Mouse (Mus musculus) layer of hippocampus, adult 8-10 months (tissue): ENCODE measurements around the gene Gas2l1. TPM values are rescaled to one million over a fixed set of nuclear protein-coding genes. Genes with fewer than 3 reads are reported as not detected.

ENCODE experiments used
- DNase-seq, 2 experiments: peaks; one replicate each; pipeline ENCODE4 v3.0.0; 2022; ENCODE audit warnings: low spot score in 2 of 2
- total RNA-seq, 4 experiments: library from RNA; stranded (reverse); gene quantifications; 2 replicates each; pipeline ENCODE4 v1.2.4; 2022

Gas2l1 gene
- total RNA-seq, 4 experiments from 2014 or later, result 81.4 to 91.4 (median 86.0) TPM

DNA sequence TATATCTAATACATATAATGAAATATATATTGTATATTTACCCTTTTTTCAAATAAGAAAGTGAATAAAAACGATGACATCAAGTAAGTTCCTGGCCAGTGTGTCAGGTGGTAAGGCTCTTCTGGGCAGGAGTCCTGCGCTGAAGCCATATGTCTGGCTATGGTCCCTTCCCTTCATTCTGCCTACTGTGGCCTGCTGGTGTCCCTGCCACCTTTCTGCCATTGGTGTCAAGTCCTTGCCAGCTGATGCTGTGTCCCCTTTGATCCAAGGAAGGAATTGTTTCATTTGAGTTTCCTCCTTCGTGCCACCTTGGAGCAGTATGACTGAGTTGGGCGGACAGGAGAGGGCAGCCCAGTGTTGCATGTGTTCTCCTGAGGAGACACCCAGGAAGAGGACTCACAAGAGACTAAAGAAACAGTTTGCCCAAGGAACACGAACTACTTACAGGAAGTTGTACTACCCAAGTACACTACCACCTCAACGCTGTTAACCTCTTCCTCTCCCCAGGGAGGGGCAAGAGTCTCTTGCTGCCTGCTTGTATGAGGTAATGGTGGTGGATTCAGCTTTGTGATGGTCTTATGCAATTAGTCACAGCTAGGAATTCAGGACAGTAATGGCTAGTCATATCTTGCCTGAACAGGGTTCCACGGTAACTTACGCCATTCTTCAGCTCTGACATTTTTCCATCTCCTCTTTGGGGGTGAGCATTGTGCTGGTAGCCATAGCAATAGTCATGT lies 22.3 kb downstream of the Gas2l1 start:
- DNase-seq, result no peak

DNA sequence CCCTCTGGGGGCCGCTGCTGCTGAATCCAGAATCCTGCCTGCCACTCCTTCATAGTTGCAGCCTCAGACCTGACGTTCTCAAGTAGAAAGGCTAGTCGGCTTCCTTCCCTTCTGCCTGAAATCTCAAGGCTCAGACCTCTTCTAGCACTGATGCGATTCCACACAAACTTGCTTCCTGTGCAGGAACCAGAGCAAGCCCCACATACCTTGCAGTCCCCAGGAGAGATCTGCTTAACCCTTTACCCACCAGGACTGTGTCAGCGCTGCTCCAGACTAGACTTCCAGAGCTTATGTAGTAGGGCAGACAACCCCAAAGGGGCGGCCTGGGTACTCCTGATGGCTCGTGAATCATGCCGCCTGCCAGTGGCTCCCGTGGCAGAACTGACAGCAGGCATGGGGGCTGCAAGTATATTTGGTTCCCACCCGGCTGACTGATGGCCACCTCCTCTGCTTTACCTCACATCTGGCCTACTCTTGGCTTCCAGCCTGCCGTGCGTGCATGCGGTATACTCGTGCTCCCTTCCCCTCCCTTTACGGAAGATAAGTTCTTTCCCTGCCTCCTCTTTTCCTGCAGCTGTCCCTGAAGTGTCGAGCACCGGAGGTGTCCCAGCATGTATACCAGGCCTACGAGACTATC lies 23.9 kb downstream of the Gas2l1 start:
- DNase-seq, result peak; percentile 75 to 77

DNA sequence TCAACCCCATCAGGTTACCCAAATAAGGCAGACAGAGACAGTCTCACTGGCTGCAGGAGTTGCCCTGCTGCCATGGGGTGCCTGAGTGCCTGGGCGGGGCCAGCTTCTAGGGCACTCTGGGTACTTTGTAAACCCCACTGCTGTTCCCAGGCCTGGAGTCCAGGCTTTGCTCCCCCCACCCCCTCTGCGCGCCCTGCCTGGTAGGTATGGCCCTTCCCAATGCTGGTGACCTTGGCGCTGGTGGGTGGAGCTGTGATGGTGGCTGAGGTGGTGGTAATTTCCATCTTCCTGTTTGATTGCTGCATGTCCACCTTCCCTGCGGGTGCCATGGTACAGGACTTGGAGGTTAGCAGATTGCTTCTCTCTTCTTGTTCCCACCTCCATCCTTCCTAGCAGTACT lies 24.5 kb downstream of the Gas2l1 start:
- DNase-seq, result no peak

DNA sequence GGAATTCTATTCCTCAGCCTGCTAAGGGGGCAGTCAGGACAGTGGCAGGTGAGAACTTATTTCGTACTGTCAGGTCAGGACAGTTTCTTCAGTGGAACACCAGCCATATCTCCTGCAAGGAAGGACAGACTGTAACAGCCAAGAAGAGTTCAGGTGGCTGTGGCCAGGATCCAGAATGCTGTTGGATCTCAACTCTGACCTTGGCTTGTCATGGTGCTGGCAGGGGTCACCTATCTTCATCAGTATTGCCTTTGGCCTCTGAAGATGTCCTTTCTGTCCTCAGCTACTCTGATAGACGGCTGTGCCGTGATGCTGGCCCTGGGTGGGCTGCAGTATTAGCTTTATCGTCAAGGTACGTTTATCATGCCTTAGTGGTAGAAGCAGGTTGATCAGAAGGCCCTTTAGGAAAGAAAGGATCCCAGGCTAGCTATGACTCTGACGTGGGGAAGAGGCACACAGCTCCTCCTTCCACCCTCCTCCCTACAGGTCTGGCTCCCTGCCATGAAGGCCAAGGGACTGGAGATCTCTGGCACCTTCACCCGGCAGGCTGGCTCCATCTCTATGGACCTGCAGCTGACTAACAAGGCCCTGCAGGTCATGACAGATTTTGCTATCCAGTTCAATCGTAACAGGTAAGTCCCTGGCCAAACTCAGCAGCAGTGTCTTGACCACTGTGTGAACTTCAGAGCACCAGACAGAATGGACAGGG lies 27.8 kb downstream of the Gas2l1 start:
- no peak for DNase-seq

DNA sequence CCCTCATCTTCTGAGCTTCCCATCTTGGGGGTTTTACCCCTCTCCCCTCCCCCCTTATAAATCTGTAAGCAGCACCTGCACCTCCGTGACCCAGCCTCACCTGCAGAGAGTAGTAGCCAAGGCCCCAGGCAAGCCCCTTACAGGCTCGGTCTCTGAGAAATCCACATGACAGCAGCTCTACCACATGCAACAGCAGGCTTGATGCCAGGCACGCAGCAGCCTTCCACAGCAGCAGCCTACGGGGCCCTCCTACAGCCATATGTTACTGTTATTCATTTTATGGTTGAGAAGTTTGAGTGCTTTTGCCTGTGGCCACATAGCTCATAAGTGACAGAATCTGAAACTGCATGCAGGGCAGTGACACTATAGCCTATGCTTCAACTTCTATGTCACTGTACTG lies 29.7 kb downstream of the Gas2l1 start:
- peak; percentile 81 to 83 for DNase-seq

DNA sequence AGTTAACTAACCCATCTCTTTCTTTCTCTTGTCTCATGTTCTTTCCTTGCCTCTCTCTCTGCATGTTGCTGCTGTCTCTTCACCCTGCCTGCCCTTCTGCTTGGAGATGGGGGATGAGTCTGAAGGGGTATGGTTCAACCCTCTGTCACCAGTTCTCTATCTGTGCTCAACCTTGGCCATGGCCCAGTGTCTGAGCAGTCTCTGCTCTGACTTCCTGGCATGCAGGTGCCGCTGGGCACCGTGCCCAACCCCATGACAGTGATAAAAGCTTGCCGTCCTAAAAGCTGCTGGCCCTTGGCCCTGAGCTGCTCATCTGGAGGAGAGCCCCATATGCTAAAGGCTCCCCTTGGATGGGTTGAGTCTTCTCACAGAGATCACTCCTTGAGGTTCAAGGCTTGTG lies 32.0 kb downstream of the Gas2l1 start:
- no peak for DNase-seq

DNA sequence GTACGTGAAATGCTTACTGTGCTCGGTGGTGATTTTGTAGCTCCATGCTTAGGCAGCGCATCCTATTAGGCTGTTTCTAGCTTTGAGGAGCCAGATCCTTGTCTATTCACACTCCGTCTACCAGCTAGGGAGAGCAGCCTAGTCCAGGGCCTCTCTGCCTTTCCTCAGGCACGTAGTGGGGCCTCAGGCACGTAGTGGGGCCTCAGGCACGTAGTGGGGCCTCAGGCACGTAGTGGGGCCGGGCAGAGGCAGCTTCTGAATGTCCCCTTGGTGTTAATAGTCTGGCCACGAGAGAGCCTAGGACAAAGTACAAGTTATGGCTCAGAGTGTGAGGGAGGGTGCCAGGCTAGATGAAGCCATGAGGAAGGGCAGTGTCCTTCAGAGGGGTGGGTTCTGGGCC lies 32.4 kb downstream of the Gas2l1 start:
- DNase-seq, result no peak

DNA sequence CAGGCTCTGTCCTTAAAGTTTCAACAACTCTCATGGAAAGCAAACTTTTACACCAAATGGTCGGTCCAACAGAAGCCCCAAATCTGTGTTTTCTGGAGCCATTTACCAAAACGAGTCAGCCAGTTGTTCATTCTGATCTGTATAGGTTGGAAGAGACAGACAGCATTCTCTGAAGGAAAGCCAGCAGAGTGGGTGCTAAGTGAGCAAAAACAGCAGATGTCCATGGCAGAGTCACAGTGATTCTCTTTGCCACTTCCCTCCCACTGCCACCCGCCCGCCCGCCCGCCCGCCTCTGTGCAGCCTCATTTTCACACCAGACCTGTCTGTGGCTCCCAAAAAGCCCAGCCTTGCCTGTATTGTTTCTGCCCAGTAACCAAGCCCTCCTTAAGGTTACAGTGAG lies 36.9 kb downstream of the Gas2l1 start:
- peak; percentile 69 to 72 for DNase-seq

GRCm38 (mm10) chr11:5025108-5025507 lies 40.0 kb downstream of the Gas2l1 start:
- no peak for DNase-seq

- DNase-seq, result no peak
These were observed 47.6 kb downstream of the Gas2l1 start for GRCm38 (mm10) chr11:5017506-5017905.

DNA sequence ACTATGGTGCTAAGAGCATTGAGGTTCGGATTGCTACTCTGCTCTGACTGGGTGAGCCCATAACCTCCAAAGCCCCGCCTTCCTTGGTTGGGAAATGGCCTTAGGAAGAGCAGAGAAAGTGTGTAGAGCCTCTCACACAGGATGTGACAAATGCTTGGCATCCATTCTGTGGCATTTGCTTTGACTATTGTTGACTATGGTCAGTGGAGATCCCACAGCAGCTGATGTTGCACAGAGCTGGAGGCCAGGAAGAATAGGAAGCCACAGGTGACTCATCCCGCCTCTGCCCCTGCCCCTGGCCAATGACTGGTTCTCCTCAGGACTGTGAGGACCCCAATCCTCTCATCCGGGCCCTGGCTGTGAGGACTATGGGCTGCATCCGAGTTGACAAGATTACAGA lies 48.8 kb downstream of the Gas2l1 start:
- DNase-seq, result no peak

- peak; percentile 76 to 81 for DNase-seq
These were observed 49.4 kb downstream of the Gas2l1 start for GRCm38 (mm10) chr11:5015720-5016119.

DNA sequence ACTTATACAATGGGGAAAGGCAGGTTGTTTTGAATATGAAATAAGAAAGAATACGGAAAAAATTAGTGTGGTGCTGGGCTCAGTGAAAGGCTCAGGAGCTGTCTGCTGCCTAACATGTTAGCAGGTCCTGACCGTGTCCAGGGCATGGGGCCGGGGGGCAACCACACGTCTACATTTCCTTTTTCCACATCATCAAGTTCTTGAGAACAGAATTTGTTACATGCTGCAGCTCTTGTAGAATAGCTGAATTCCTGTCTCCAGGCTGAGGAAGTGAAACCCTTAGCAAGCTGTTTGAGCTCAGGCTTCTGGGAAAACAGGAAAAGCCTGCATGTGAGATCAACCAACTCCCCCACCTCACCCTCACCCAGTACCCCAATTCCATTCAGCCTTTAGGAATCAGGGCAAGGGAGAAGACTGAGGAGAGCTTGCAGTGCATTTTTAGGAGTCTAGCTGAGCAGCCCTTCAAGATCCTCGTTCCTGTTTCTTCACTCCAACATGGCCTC lies 52.9 kb downstream of the Gas2l1 start:
- no peak for DNase-seq

DNA sequence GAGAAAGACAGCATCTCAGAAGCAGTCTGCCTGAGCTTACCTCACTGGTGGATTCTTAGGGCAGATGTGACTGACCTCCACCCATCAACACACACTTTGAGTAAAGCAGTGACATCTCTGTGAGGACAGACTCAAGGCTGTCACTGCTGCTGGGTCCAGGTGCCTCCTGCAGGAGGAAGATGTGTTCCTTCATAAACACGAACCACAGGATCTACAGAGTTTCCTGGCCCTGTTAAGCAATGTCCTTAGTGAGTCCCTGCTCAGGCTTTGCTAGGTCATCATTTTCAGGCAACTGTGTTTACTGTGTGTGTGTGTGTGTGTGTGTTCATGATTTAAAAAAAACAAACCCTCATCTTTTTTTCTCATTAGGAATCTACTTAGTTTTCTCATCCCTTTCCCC lies 53.6 kb downstream of the Gas2l1 start:
- DNase-seq, result no peak

DNA sequence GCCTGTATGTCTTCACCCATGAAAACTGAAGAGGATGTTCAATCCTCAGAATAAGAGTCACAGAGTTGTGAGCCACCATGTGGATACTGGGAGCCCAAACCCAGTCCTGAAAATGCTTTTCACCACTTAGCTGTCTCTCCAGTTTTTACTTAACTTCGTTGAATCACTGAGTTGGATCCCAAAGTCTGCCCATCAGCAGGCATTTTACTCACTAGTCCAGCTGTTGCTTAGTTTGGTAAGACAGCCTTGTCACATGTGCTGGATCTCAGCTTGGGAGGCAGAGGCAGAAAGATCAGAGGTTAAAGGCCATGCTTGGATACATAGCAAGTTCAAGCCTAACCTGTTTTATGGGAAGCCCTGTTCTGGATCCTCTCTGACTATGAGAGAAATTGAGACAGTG lies 54.9 kb downstream of the Gas2l1 start:
- DNase-seq, result no peak

- no peak for DNase-seq
These were observed 55.6 kb downstream of the Gas2l1 start for GRCm38 (mm10) chr11:5009354-5010074.

- DNase-seq, result no peak
These were observed 56.3 kb downstream of the Gas2l1 start for GRCm38 (mm10) chr11:5008867-5009266.

DNA sequence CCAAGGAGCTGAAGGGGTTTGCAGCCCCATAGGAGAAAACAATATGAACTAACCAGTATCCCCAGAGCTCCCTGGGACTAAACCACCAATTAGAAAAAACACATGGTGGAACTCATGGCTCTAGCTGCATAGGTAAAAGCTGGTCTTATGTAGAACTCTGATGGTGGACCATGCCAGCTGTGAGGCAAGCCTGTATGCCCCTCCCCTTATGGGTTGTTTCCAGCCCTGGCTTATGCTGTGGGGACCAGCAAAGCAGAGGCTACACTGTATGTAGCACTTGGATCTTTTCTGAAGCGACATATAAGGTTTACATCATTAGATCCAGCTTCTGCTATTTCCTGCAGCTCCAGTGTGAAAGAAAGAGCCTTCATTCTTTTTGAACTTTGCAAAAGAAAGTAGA lies 57.9 kb downstream of the Gas2l1 start:
- no peak for DNase-seq

DNA sequence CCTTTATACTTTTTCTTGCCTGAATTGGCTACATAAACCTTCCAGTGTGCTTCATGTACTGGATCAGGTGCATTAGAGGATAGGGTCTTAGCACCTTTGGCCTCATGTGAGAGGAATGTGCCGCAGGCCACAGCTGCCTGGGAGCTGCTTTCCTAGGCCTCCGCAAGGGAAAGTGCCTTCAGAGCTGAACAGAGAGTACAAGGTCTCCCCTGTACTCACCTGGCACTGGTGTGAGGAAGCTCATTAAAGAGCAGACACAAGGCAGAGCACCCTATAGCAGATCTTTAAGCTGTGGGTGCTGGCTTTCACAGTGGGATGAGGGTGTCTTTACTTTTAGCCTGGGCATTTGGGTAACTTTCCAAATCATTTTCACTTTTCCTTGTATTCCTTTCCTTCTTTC lies 59.6 kb downstream of the Gas2l1 start:
- DNase-seq, result no peak
